Mouse (Mus musculus): ENCODE data around the gene Nhs. TPM values are rescaled to one million over a fixed set of nuclear protein-coding genes. Genes with fewer than 3 reads are reported as not detected.

The Nhs gene
- total RNA-seq, 2 experiments from 2014 or later = not detected

- no peak for ATAC-seq (replicated peaks; ENCODE audit: low FRiP score, poor library complexity, severe bottlenecking)
These were observed 196.7 kb downstream of the Nhs start for GRCm38 (mm10) chrX:161962855-161963254.

GRCm38 (mm10) chrX:161961756-161962155 lies 197.8 kb downstream of the Nhs start:
- no peak for ATAC-seq (replicated peaks; ENCODE audit: low FRiP score, poor library complexity, severe bottlenecking)

- ATAC-seq (replicated peaks; ENCODE audit: low FRiP score, poor library complexity, severe bottlenecking) = no peak
These were observed 198.4 kb downstream of the Nhs start for GRCm38 (mm10) chrX:161961176-161961575.

GRCm38 (mm10) chrX:161952356-161952755 lies 207.2 kb downstream of the Nhs start:
- no peak for ATAC-seq (replicated peaks; ENCODE audit: low FRiP score, poor library complexity, severe bottlenecking)

GRCm38 (mm10) chrX:161943098-161943680 lies 216.3 kb downstream of the Nhs start:
- ATAC-seq (replicated peaks; ENCODE audit: low FRiP score, poor library complexity, severe bottlenecking) = no peak

GRCm38 (mm10) chrX:161940696-161941095 lies 218.8 kb downstream of the Nhs start:
- no peak for ATAC-seq (replicated peaks; ENCODE audit: low FRiP score, poor library complexity, severe bottlenecking)

GRCm38 (mm10) chrX:161926683-161927053 lies 232.9 kb downstream of the Nhs start:
- no peak for ATAC-seq (replicated peaks; ENCODE audit: low FRiP score, poor library complexity, severe bottlenecking)

- no peak for ATAC-seq (replicated peaks; ENCODE audit: low FRiP score, poor library complexity, severe bottlenecking)
These were observed 233.4 kb downstream of the Nhs start for GRCm38 (mm10) chrX:161925973-161926682.

GRCm38 (mm10) chrX:161922655-161923054 lies 236.9 kb downstream of the Nhs start:
- ATAC-seq (replicated peaks; ENCODE audit: low FRiP score, poor library complexity, severe bottlenecking) = no peak

- ATAC-seq (replicated peaks; ENCODE audit: low FRiP score, poor library complexity, severe bottlenecking) = no peak
These were observed 237.9 kb downstream of the Nhs start for GRCm38 (mm10) chrX:161921581-161921980.

GRCm38 (mm10) chrX:161909963-161910362 lies 249.6 kb downstream of the Nhs start:
- no peak for ATAC-seq (replicated peaks; ENCODE audit: low FRiP score, poor library complexity, severe bottlenecking)

GRCm38 (mm10) chrX:161908652-161909403 lies 250.7 kb downstream of the Nhs start:
- ATAC-seq (replicated peaks; ENCODE audit: low FRiP score, poor library complexity, severe bottlenecking) = no peak

- ATAC-seq (replicated peaks; ENCODE audit: low FRiP score, poor library complexity, severe bottlenecking) = no peak
These were observed 251.6 kb downstream of the Nhs start for GRCm38 (mm10) chrX:161907595-161908592.

- no peak for ATAC-seq (replicated peaks; ENCODE audit: low FRiP score, poor library complexity, severe bottlenecking)
These were observed 265.1 kb downstream of the Nhs start for GRCm38 (mm10) chrX:161894442-161894841.

GRCm38 (mm10) chrX:161883661-161884060 lies 275.9 kb downstream of the Nhs start:
- ATAC-seq (replicated peaks; ENCODE audit: low FRiP score, poor library complexity, severe bottlenecking) = no peak

GRCm38 (mm10) chrX:161877123-161877522 lies 282.4 kb downstream of the Nhs start:
- ATAC-seq (replicated peaks; ENCODE audit: low FRiP score, poor library complexity, severe bottlenecking) = no peak

- no peak for ATAC-seq (replicated peaks; ENCODE audit: low FRiP score, poor library complexity, severe bottlenecking)
These were observed 286.0 kb downstream of the Nhs start for GRCm38 (mm10) chrX:161873511-161873910.

- ATAC-seq (replicated peaks; ENCODE audit: low FRiP score, poor library complexity, severe bottlenecking) = no peak
These were observed 288.2 kb downstream of the Nhs start for GRCm38 (mm10) chrX:161871306-161871705.

- no peak for ATAC-seq (replicated peaks; ENCODE audit: low FRiP score, poor library complexity, severe bottlenecking)
These were observed 303.9 kb downstream of the Nhs start for GRCm38 (mm10) chrX:161855630-161856029.

Measured in erythroblast, adult 5-6 weeks (primary cell).